Mouse (Mus musculus): Measurements from ENCODE around the gene Ddr2. TPM values are rescaled to one million over a fixed set of nuclear protein-coding genes. Genes with fewer than 3 reads are reported as not detected.

The Ddr2 gene
- 28.7 and 30.7 TPM in 2 replicates for polyA plus RNA-seq (2016; fragmentation: Nextera tagmentation; extraction: Ambion mirVana)

- no peaks in the 10 kb centered on the region for H3K9me3 ChIP-seq
- peak; percentile 24 for DNase-seq (ENCODE audit: extremely low spot score, low spot score)
- no peaks in the 10 kb centered on the region for H3K27me3 ChIP-seq (ENCODE audit: poor library complexity, severe bottlenecking)
- H3K4me1 ChIP-seq, result peaks cover 11% of the 10 kb centered on the region
- H3K36me3 ChIP-seq (replicated peaks), result no peaks in the 10 kb centered on the region
- peak within 1 kb of the TSS; percentile 79 for H3K27ac ChIP-seq
- H3K4me3 ChIP-seq, result peak within 1 kb of the TSS; percentile 41
- 59% methylated on average over 17 of the region's 17 CpGs for WGBS
Measured at GRCm38 (mm10) chr1:170110516-170111332, at the start of gene Ddr2. Ddr2 (minus strand) TSS chr1:170110762.

DNA sequence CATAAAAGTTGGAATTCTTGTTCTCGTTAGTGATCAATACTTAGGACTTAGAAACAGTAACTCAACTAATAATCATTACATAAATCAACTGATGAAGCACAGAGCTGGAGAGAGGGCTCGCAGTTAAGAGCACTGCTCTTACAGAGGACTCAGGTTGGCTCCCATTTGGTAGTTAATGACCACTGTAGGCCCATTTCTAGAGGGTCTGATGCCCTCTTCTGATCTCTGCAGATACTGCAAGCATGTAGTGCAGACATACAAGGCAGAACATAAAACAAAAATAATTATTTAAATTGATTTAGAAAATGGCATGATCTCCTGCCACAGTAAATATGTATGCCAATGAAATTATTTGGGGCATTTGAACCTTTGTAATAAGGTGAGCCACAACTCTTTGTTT, 49.1 kb upstream of the Ddr2 start:
- Histone ChIP-seq H3K4me1 (no peaks in the 10 kb centered on the region), H3K36me3 (replicated peaks) (peaks cover 62% of the 10 kb centered on the region), H3K9me3 (no peaks in the 10 kb centered on the region), H3K27ac (no peak overlapping the region), H3K4me3 (no peak overlapping the region), H3K27me3 (ENCODE audit: poor library complexity, severe bottlenecking) (no peaks in the 10 kb centered on the region)
- no peak for DNase-seq (ENCODE audit: extremely low spot score, low spot score)
- WGBS, result 88% methylated on average over 2 of the region's 2 CpGs

DNA sequence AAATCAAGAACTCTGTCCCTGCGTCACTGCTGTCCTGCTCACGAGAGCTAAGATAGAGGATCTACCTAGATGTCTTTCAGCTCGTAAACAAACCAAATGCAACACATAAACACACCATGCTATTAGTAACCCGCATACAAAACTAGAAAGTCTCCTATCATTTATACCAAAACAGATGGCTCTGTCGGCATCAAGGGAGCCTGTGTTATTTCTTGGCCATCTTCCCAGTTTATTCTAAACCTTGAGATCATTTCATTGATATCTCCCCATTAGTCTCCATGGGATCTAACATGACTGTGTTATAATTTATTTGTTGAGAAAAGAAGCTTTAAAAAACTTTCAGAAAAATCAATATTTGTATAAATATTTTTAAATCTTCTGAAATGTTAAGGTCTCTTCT, 45.2 kb upstream of the Ddr2 start:
- H3K27ac ChIP-seq, result no peak overlapping the region
- H3K27me3 ChIP-seq (ENCODE audit: poor library complexity, severe bottlenecking), result no peaks in the 10 kb centered on the region
- no peaks in the 10 kb centered on the region for H3K9me3 ChIP-seq
- H3K4me3 ChIP-seq, result no peak overlapping the region
- 95% methylated on average over 5 of the region's 5 CpGs for WGBS
- H3K36me3 ChIP-seq (replicated peaks), result peaks cover 41% of the 10 kb centered on the region
- no peaks in the 10 kb centered on the region for H3K4me1 ChIP-seq
- no peak for DNase-seq (ENCODE audit: extremely low spot score, low spot score)

DNA sequence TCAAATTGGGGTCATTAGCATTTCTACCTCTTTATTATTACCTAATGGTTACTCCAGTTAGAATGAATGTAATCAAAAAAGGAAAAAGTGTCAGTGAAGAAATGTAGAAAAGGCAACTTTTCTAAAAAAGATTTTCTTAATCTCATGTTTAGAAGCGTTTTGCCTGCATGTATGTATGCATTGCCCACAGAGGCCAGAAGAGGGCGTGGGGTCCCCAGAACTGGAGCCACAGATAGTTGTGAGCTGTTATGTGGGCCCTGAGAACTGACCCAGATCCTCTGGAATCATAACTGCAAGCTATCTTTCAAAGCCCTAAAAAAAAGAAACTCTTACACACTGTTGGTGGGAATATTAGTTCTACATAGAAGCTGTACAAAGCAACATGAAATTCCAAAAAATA, 44.7 kb upstream of the Ddr2 start:
- Histone ChIP-seq H3K4me1 (no peaks in the 10 kb centered on the region), H3K36me3 (replicated peaks) (peaks cover 37% of the 10 kb centered on the region), H3K27ac (no peak overlapping the region), H3K4me3 (no peak overlapping the region), H3K9me3 (no peaks in the 10 kb centered on the region), H3K27me3 (ENCODE audit: poor library complexity, severe bottlenecking) (no peaks in the 10 kb centered on the region)
- DNase-seq (ENCODE audit: extremely low spot score, low spot score), result no peak
- 73% methylated on average over 2 of the region's 2 CpGs for WGBS

- WGBS, result 81% methylated on average over 8 of the region's 8 CpGs
- H3K9me3 ChIP-seq, result no peaks in the 10 kb centered on the region
- H3K4me1 ChIP-seq, result no peaks in the 10 kb centered on the region
- H3K4me3 ChIP-seq, result no peak overlapping the region
- no peaks in the 10 kb centered on the region for H3K27me3 ChIP-seq (ENCODE audit: poor library complexity, severe bottlenecking)
- H3K36me3 ChIP-seq (replicated peaks), result peaks cover 43% of the 10 kb centered on the region
- DNase-seq (ENCODE audit: extremely low spot score, low spot score), result no peak
- H3K27ac ChIP-seq, result no peak overlapping the region
Measured at GRCm38 (mm10) chr1:170153986-170154385, 43.4 kb upstream of the Ddr2 start.

DNA sequence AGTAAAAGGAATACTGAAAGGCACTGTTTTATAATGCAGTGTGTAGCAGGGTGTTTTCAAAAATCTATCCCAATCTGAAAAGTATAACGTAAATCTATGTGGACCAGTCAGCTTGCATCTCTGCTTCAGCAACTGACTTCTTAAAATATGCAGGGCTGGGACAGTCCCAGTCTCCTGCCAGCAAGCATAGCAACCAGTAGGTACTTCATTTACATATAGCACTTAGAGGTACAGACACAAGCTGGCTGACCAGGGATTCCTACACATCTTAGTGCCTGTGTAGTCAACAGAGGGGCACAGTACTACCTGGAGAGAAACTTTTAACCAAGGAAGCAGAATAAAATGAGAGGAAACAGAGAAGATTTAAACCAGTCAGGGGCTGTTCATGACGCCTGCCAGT, 42.0 kb upstream of the Ddr2 start:
- 90% methylated on average over 2 of the region's 2 CpGs for WGBS
- no peak overlapping the region for H3K4me3 ChIP-seq
- H3K36me3 ChIP-seq (replicated peaks), result peaks cover 41% of the 10 kb centered on the region
- no peak overlapping the region for H3K27ac ChIP-seq
- no peaks in the 10 kb centered on the region for H3K4me1 ChIP-seq
- H3K27me3 ChIP-seq (ENCODE audit: poor library complexity, severe bottlenecking), result no peaks in the 10 kb centered on the region
- DNase-seq (ENCODE audit: extremely low spot score, low spot score), result no peak
- H3K9me3 ChIP-seq, result no peaks in the 10 kb centered on the region

- Histone ChIP-seq H3K4me3 (no peak overlapping the region), H3K27ac (no peak overlapping the region), H3K9me3 (no peaks in the 10 kb centered on the region), H3K4me1 (no peaks in the 10 kb centered on the region), H3K27me3 (ENCODE audit: poor library complexity, severe bottlenecking) (no peaks in the 10 kb centered on the region), H3K36me3 (replicated peaks) (peaks cover 32% of the 10 kb centered on the region)
- WGBS, result 93% methylated on average over 6 of the region's 6 CpGs
- no peak for DNase-seq (ENCODE audit: extremely low spot score, low spot score)
Measured at GRCm38 (mm10) chr1:170150870-170151269, 40.3 kb upstream of the Ddr2 start.

DNA sequence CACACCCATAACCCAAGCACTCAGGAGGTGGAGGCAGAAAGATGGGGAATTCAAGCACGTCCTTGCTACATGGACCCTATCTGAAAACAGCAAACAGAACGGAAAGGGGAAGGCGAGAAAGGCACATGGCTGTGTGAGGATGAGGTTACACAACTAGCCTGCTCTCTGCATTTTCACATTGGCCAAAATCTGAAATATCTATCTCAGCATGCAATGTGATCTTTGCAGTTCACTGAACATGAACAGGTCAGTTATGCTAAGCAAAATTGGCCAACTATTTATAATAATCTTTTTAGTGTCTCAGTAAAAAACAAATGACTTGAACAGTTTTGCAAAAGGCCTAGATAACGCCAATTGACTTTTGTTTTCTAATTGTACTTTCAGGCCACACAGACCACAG, 39.2 kb upstream of the Ddr2 start:
- no peaks in the 10 kb centered on the region for H3K4me1 ChIP-seq
- H3K27me3 ChIP-seq (ENCODE audit: poor library complexity, severe bottlenecking), result no peaks in the 10 kb centered on the region
- no peak for DNase-seq (ENCODE audit: extremely low spot score, low spot score)
- WGBS, result 92% methylated on average over 4 of the region's 4 CpGs
- peaks cover 28% of the 10 kb centered on the region for H3K36me3 ChIP-seq (replicated peaks)
- H3K9me3 ChIP-seq, result no peaks in the 10 kb centered on the region
- H3K4me3 ChIP-seq, result no peak overlapping the region
- H3K27ac ChIP-seq, result no peak overlapping the region

DNA sequence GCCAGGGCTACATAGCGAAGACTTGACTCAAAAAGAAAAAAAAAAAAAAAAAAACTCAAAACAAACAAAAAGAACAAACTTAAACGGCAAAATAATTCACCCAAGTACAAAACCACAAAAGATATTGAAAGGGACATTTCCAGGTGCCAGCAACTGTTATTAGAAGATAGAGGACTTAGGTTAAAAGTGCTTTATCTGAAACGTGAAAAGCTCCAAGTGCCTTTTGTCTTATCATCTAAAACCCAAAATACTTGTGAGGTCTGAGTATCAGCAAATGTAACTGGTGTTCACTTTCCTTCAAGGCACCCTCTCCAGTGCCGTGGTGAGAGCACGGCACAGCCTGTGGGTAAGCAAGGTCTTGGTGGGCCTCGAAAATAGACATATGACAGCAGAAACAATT, 38.0 kb upstream of the Ddr2 start:
- no peak for DNase-seq (ENCODE audit: extremely low spot score, low spot score)
- H3K4me3 ChIP-seq, result no peak overlapping the region
- no peaks in the 10 kb centered on the region for H3K9me3 ChIP-seq
- H3K27me3 ChIP-seq (ENCODE audit: poor library complexity, severe bottlenecking), result no peaks in the 10 kb centered on the region
- peaks cover 39% of the 10 kb centered on the region for H3K36me3 ChIP-seq (replicated peaks)
- no peaks in the 10 kb centered on the region for H3K4me1 ChIP-seq
- WGBS, result 91% methylated on average over 6 of the region's 6 CpGs
- H3K27ac ChIP-seq, result no peak overlapping the region

GRCm38 (mm10) chr1:170147651-170148448, 37.3 kb upstream of the Ddr2 start:
- 90% methylated on average over 9 of the region's 9 CpGs for WGBS
- Histone ChIP-seq H3K9me3 (no peaks in the 10 kb centered on the region), H3K4me1 (no peaks in the 10 kb centered on the region), H3K27me3 (ENCODE audit: poor library complexity, severe bottlenecking) (no peaks in the 10 kb centered on the region), H3K36me3 (replicated peaks) (peaks cover 46% of the 10 kb centered on the region), H3K27ac (no peak overlapping the region), H3K4me3 (no peak overlapping the region)
- DNase-seq (ENCODE audit: extremely low spot score, low spot score), result no peak

GRCm38 (mm10) chr1:170145606-170146005, 35.0 kb upstream of the Ddr2 start:
- Histone ChIP-seq H3K27ac (no peak overlapping the region), H3K36me3 (replicated peaks) (peaks cover 62% of the 10 kb centered on the region), H3K4me3 (no peak overlapping the region), H3K27me3 (ENCODE audit: poor library complexity, severe bottlenecking) (no peaks in the 10 kb centered on the region), H3K9me3 (no peaks in the 10 kb centered on the region), H3K4me1 (no peaks in the 10 kb centered on the region)
- DNase-seq (ENCODE audit: extremely low spot score, low spot score), result no peak
- 91% methylated on average over 4 of the region's 4 CpGs for WGBS

DNA sequence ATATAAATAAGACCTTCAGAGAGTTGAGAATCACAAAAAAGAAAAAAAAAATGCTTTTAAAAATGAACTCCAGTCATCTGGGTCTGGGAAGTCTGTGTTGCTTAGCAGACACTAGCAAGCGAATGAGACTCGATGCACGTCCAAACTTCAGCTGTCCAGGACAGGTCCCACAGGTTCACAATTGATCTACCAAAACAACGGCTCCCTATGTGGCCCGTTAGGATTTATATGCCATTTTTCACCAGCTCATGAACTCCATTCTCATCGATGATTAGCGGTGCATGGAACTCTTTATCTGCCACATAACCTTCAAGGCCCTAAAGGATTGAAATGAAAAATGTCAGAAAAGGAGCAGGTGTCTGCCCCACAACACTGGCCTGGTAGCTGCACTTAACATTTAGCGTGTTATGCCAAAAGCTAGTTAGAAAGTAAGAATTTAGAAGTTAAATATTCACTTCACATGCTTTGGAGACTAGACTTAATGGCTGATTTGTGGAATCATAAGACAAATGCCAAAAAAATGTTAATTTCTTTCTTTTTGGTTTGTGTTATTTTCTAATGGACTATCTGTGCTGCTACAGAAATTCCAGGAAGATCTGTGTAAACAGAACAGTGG, 31.8 kb upstream of the Ddr2 start:
- H3K36me3 ChIP-seq (replicated peaks), result peaks cover 41% of the 10 kb centered on the region
- DNase-seq (ENCODE audit: extremely low spot score, low spot score), result no peak
- 82% methylated on average over 8 of the region's 8 CpGs for WGBS
- no peaks in the 10 kb centered on the region for H3K27me3 ChIP-seq (ENCODE audit: poor library complexity, severe bottlenecking)
- H3K27ac ChIP-seq, result no peak overlapping the region
- H3K4me3 ChIP-seq, result no peak overlapping the region
- H3K9me3 ChIP-seq, result no peaks in the 10 kb centered on the region
- no peaks in the 10 kb centered on the region for H3K4me1 ChIP-seq

GRCm38 (mm10) chr1:170141626-170142025, 31.1 kb upstream of the Ddr2 start:
- no peaks in the 10 kb centered on the region for H3K4me1 ChIP-seq
- DNase-seq (ENCODE audit: extremely low spot score, low spot score), result no peak
- WGBS, result 95% methylated on average over 5 of the region's 5 CpGs

More at GRCm38 (mm10) chr1:170141626-170142025, 31.1 kb upstream of the Ddr2 start:
- no peaks in the 10 kb centered on the region for H3K9me3 ChIP-seq
- H3K4me3 ChIP-seq, result no peak overlapping the region
- no peak overlapping the region for H3K27ac ChIP-seq
- H3K27me3 ChIP-seq (ENCODE audit: poor library complexity, severe bottlenecking), result no peaks in the 10 kb centered on the region
- peaks cover 41% of the 10 kb centered on the region for H3K36me3 ChIP-seq (replicated peaks)
